Mouse (Mus musculus): Measurements from ENCODE around the gene Fnbp1l. TPM values are rescaled to one million over a fixed set of nuclear protein-coding genes. Genes with fewer than 3 reads are reported as not detected.

The Fnbp1l gene
- polyA plus RNA-seq, 1 experiment from 2014 or later = 295 TPM

- 94% methylated on average over 14 of the region's 14 CpGs for WGBS
- ATAC-seq = no peak
- H3K9ac ChIP-seq (replicated peaks; ENCODE audit: low read depth, low read length) = no peak overlapping the region
- H3K4me1 ChIP-seq (replicated peaks; ENCODE audit: control insufficient read depth, insufficient read depth, low read length) = peaks cover 4% of the 10 kb centered on the region; the same call in 1 of the 2 replicates
- H3K9me3 ChIP-seq (ENCODE audit: control insufficient read depth, low read length) = no peaks in the 10 kb centered on the region
- H3K27me3 ChIP-seq (replicated peaks; ENCODE audit: control insufficient read depth, insufficient read depth, low read length) = no peaks in the 10 kb centered on the region
- no peak overlapping the region for H3K4me3 ChIP-seq (replicated peaks; ENCODE audit: low read length)
- no peaks in the 10 kb centered on the region for H3K36me3 ChIP-seq (ENCODE audit: control insufficient read depth, insufficient read depth)
- H3K4me2 ChIP-seq (ENCODE audit: low read length) = no peak overlapping the region
- H3K27ac ChIP-seq (ENCODE audit: low read length) = no peak overlapping the region
Measured at GRCm38 (mm10) chr3:122510240-122510750, 109.2 kb downstream of the Fnbp1l start.

GRCm38 (mm10) chr3:122509534-122510239 is 109.8 kb downstream of the Fnbp1l start:
- no peak for ATAC-seq
- Histone ChIP-seq H3K36me3 (ENCODE audit: control insufficient read depth, insufficient read depth) (no peaks in the 10 kb centered on the region), H3K27me3 (replicated peaks; ENCODE audit: control insufficient read depth, insufficient read depth, low read length) (no peaks in the 10 kb centered on the region), H3K4me2 (ENCODE audit: low read length) (no peak overlapping the region), H3K27ac (ENCODE audit: low read length) (no peak overlapping the region), H3K9ac (replicated peaks; ENCODE audit: low read depth, low read length) (no peak overlapping the region), H3K4me1 (replicated peaks; ENCODE audit: control insufficient read depth, insufficient read depth, low read length) (peaks cover 4% of the 10 kb centered on the region; the same call in 1 of the 2 replicates), H3K9me3 (ENCODE audit: control insufficient read depth, low read length) (no peaks in the 10 kb centered on the region), H3K4me3 (replicated peaks; ENCODE audit: low read length) (no peak overlapping the region)
- WGBS = 81% methylated on average over 11 of the region's 11 CpGs

DNA sequence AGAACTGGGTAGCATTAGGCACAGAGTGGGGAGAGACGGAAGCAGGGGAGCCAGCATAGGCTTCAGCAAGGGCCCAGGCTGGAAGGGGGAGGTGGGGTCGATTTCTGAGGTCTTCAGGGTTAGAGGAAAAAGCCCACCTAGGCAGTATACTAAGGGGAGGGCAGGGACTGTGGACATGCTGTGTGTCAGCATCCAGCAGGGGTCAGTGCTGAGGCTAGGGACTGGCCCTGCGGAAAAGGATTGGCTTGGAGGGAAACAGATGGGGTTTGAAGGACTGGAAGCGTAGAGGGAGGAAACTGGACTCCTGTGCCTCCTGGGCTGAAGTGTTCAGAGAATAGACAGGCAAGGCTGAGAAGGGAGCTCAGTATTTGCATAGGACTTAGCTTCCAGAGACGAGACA is 110.4 kb downstream of the Fnbp1l start:
- Histone ChIP-seq H3K36me3 (ENCODE audit: control insufficient read depth, insufficient read depth) (no peaks in the 10 kb centered on the region), H3K4me2 (ENCODE audit: low read length) (no peak overlapping the region), H3K27me3 (replicated peaks; ENCODE audit: control insufficient read depth, insufficient read depth, low read length) (no peaks in the 10 kb centered on the region), H3K9ac (replicated peaks; ENCODE audit: low read depth, low read length) (no peak overlapping the region), H3K9me3 (ENCODE audit: control insufficient read depth, low read length) (no peaks in the 10 kb centered on the region), H3K4me3 (replicated peaks; ENCODE audit: low read length) (no peak overlapping the region), H3K27ac (ENCODE audit: low read length) (no peak overlapping the region), H3K4me1 (replicated peaks; ENCODE audit: control insufficient read depth, insufficient read depth, low read length) (peaks cover 4% of the 10 kb centered on the region; the same call in 1 of the 2 replicates)
- 32% methylated on average over 5 of the region's 5 CpGs for WGBS
- ATAC-seq = peak; percentile 36

- Histone ChIP-seq H3K4me1 (replicated peaks; ENCODE audit: control insufficient read depth, insufficient read depth, low read length) (peaks cover 4% of the 10 kb centered on the region; the same call in 1 of the 2 replicates), H3K4me3 (replicated peaks; ENCODE audit: low read length) (no peak overlapping the region), H3K9ac (replicated peaks; ENCODE audit: low read depth, low read length) (no peak overlapping the region), H3K27me3 (replicated peaks; ENCODE audit: control insufficient read depth, insufficient read depth, low read length) (no peaks in the 10 kb centered on the region), H3K9me3 (ENCODE audit: control insufficient read depth, low read length) (no peaks in the 10 kb centered on the region), H3K36me3 (ENCODE audit: control insufficient read depth, insufficient read depth) (no peaks in the 10 kb centered on the region), H3K27ac (ENCODE audit: low read length) (no peak overlapping the region), H3K4me2 (ENCODE audit: low read length) (no peak overlapping the region)
- 98% methylated on average over 14 of the region's 14 CpGs for WGBS
- ATAC-seq = no peak
Measured at GRCm38 (mm10) chr3:122507826-122508225, 111.7 kb downstream of the Fnbp1l start.

GRCm38 (mm10) chr3:122506343-122506916 is 113.1 kb downstream of the Fnbp1l start:
- H3K9me3 ChIP-seq (ENCODE audit: control insufficient read depth, low read length) = no peaks in the 10 kb centered on the region
- ATAC-seq = peak; percentile 36
- WGBS = 62% methylated on average over 10 of the region's 10 CpGs

DNA sequence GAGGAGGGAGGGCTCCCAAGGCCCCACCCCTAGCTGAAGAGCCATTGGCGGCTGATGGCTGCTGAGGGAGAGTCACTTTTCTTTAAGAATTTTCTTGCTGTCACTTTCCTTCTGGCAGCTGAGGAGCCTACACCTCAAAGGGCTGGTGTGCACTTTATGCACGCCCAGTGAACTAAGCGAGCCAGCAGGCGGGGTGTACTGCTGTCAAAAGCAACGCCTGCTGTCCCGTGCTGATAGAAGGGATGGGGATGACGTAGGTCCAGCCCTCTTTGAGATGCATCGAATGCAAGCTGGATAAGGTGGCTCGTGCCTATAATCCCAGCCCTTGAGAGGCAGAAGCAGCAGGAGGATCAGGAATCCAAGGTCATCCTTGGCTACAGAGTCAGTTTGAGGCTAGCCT is 118.6 kb downstream of the Fnbp1l start:
- H3K4me2 ChIP-seq (ENCODE audit: low read length) = no peak overlapping the region
- H3K27ac ChIP-seq (ENCODE audit: low read length) = no peak overlapping the region
- H3K36me3 ChIP-seq (ENCODE audit: control insufficient read depth, insufficient read depth) = no peaks in the 10 kb centered on the region
- H3K4me3 ChIP-seq (replicated peaks; ENCODE audit: low read length) = no peak overlapping the region
- ATAC-seq = no peak
- no peaks in the 10 kb centered on the region for H3K27me3 ChIP-seq (replicated peaks; ENCODE audit: control insufficient read depth, insufficient read depth, low read length)
- WGBS = 73% methylated on average over 9 of the region's 9 CpGs
- no peaks in the 10 kb centered on the region for H3K4me1 ChIP-seq (replicated peaks; ENCODE audit: control insufficient read depth, insufficient read depth, low read length)
- H3K9me3 ChIP-seq (ENCODE audit: control insufficient read depth, low read length) = no peaks in the 10 kb centered on the region
- H3K9ac ChIP-seq (replicated peaks; ENCODE audit: low read depth, low read length) = no peak overlapping the region

More at GRCm38 (mm10) chr3:122506343-122506916, 113.1 kb downstream of the Fnbp1l start:
- H3K9ac ChIP-seq (replicated peaks; ENCODE audit: low read depth, low read length) = no peak overlapping the region
- no peaks in the 10 kb centered on the region for H3K27me3 ChIP-seq (replicated peaks; ENCODE audit: control insufficient read depth, insufficient read depth, low read length)
- no peaks in the 10 kb centered on the region for H3K36me3 ChIP-seq (ENCODE audit: control insufficient read depth, insufficient read depth)
- H3K4me3 ChIP-seq (replicated peaks; ENCODE audit: low read length) = no peak overlapping the region
- peak overlapping the region; percentile 54 for H3K27ac ChIP-seq (ENCODE audit: low read length)
- peaks cover 4% of the 10 kb centered on the region; the same call in 1 of the 2 replicates for H3K4me1 ChIP-seq (replicated peaks; ENCODE audit: control insufficient read depth, insufficient read depth, low read length)
- no peak overlapping the region for H3K4me2 ChIP-seq (ENCODE audit: low read length)

DNA sequence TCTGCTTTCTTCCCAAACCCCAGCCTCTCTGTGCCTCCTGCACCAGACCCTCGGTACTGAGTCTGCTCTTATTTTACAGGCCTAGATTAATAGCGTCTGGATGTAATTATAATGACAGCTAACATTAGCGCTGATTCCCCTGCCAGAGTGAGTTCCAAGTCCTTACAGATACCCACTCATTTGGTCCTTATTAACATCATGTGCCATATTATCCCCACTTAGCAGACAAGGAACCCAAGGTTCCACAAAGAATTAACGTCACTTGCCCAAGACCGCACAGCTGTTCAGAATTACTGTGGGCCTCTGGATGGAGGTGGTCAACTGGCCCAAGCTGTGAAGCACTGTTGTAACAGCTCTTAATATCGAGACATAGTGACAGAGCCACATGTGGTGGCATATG is 119.9 kb downstream of the Fnbp1l start:
- no peak overlapping the region for H3K27ac ChIP-seq (ENCODE audit: low read length)
- H3K4me3 ChIP-seq (replicated peaks; ENCODE audit: low read length) = no peak overlapping the region
- no peaks in the 10 kb centered on the region for H3K4me1 ChIP-seq (replicated peaks; ENCODE audit: control insufficient read depth, insufficient read depth, low read length)
- H3K36me3 ChIP-seq (ENCODE audit: control insufficient read depth, insufficient read depth) = no peaks in the 10 kb centered on the region
- no peaks in the 10 kb centered on the region for H3K27me3 ChIP-seq (replicated peaks; ENCODE audit: control insufficient read depth, insufficient read depth, low read length)
- no peak overlapping the region for H3K4me2 ChIP-seq (ENCODE audit: low read length)
- ATAC-seq = no peak
- H3K9me3 ChIP-seq (ENCODE audit: control insufficient read depth, low read length) = no peaks in the 10 kb centered on the region
- no peak overlapping the region for H3K9ac ChIP-seq (replicated peaks; ENCODE audit: low read depth, low read length)
- 70% methylated on average over 6 of the region's 6 CpGs for WGBS

- no peak overlapping the region for H3K4me2 ChIP-seq (ENCODE audit: low read length)
- H3K9ac ChIP-seq (replicated peaks; ENCODE audit: low read depth, low read length) = no peak overlapping the region
- H3K9me3 ChIP-seq (ENCODE audit: control insufficient read depth, low read length) = no peaks in the 10 kb centered on the region
- H3K36me3 ChIP-seq (ENCODE audit: control insufficient read depth, insufficient read depth) = no peaks in the 10 kb centered on the region
- no peak for ATAC-seq
- no peak overlapping the region for H3K4me3 ChIP-seq (replicated peaks; ENCODE audit: low read length)
- H3K27me3 ChIP-seq (replicated peaks; ENCODE audit: control insufficient read depth, insufficient read depth, low read length) = no peaks in the 10 kb centered on the region
- H3K27ac ChIP-seq (ENCODE audit: low read length) = no peak overlapping the region
- H3K4me1 ChIP-seq (replicated peaks; ENCODE audit: control insufficient read depth, insufficient read depth, low read length) = no peaks in the 10 kb centered on the region
- 88% methylated on average over 7 of the region's 7 CpGs for WGBS
Measured at GRCm38 (mm10) chr3:122498528-122498927, 121.0 kb downstream of the Fnbp1l start.

DNA sequence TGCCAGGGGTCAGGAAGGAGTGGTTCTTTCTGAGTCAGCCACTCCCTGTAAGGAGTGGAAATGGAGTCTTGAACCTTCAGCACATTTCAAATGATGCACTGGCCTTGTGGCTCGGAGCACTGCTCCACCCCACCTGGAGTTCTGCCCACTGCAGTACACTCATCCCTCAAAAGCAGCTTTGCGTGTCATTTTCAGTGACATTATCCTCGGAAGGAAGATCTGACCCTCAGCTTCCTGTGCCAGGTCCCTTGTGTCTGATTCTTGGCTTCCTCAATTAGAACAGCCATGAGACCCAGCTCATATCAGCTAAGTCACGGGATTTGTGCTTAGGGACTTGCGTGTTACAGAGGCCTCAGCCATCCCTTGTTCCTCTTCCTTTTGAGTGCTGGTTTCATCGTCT is 121.6 kb downstream of the Fnbp1l start:
- Histone ChIP-seq H3K36me3 (ENCODE audit: control insufficient read depth, insufficient read depth) (no peaks in the 10 kb centered on the region), H3K4me2 (ENCODE audit: low read length) (no peak overlapping the region), H3K9ac (replicated peaks; ENCODE audit: low read depth, low read length) (no peak overlapping the region), H3K27ac (ENCODE audit: low read length) (no peak overlapping the region), H3K4me3 (replicated peaks; ENCODE audit: low read length) (no peak overlapping the region), H3K27me3 (replicated peaks; ENCODE audit: control insufficient read depth, insufficient read depth, low read length) (no peaks in the 10 kb centered on the region), H3K9me3 (ENCODE audit: control insufficient read depth, low read length) (no peaks in the 10 kb centered on the region), H3K4me1 (replicated peaks; ENCODE audit: control insufficient read depth, insufficient read depth, low read length) (peaks cover 5% of the 10 kb centered on the region)
- ATAC-seq = no peak
- 88% methylated on average over 6 of the region's 6 CpGs for WGBS
